Mouse (Mus musculus): ENCODE measurements at regions not wholly inside any gene's neighbourhood (a gene's known extent, or its start where the extent isn't known, plus 50 kb on each side); places are given as distances from the start of the nearest gene placed in this dataset.

- WGBS (ENCODE audit: insufficient replicate concordance): 64% methylated on average over 3 of the region's 3 CpGs
- H3K4me2 ChIP-seq (ENCODE audit: low read depth, low read length): peak overlapping the region; percentile 31; the same call in 1 of the 2 replicates
- no peaks in the 10 kb centered on the region for H3K9me3 ChIP-seq (ENCODE audit: low read length)
- H3K27me3 ChIP-seq (ENCODE audit: insufficient read depth, low read length): no peaks in the 10 kb centered on the region
- TF ChIP-seq CTCF (IDR thresholded peaks at IDR 0.05; ENCODE audit: low read depth) (no peak), EP300 (IDR thresholded peaks at IDR 0.05; ENCODE audit: low read depth) (no peak)
- no peaks in the 10 kb centered on the region for H3K36me3 ChIP-seq (replicated peaks; ENCODE audit: insufficient read depth, low read length)
- ATAC-seq (no peak), DNase-seq (no peak)
- H3K4me1 ChIP-seq (ENCODE audit: insufficient read depth): peaks cover 15% of the 10 kb centered on the region
- H3K4me3 ChIP-seq (ENCODE audit: low read depth, low read length): no peak overlapping the region
- no peak overlapping the region for H3K9ac ChIP-seq (replicated peaks)
- H3K27ac ChIP-seq (ENCODE audit: low read depth): no peak overlapping the region
These were observed 153.9 kb downstream of the Katnal1 start for GRCm38 (mm10) chr5:148775232-148775631.

- Histone ChIP-seq H3K9ac (replicated peaks) (no peak overlapping the region), H3K9me3 (ENCODE audit: low read length) (no peaks in the 10 kb centered on the region), H3K4me1 (ENCODE audit: insufficient read depth) (peaks cover 15% of the 10 kb centered on the region), H3K27me3 (ENCODE audit: insufficient read depth, low read length) (no peaks in the 10 kb centered on the region), H3K4me2 (ENCODE audit: low read depth, low read length) (peak overlapping the region; percentile 31), H3K4me3 (ENCODE audit: low read depth, low read length) (no peak overlapping the region), H3K27ac (ENCODE audit: low read depth) (no peak overlapping the region), H3K36me3 (replicated peaks; ENCODE audit: insufficient read depth, low read length) (no peaks in the 10 kb centered on the region)
- peak; percentile 81 for ATAC-seq
- DNase-seq: no peak
- TF ChIP-seq CTCF (IDR thresholded peaks at IDR 0.05; ENCODE audit: low read depth) (no peak), EP300 (IDR thresholded peaks at IDR 0.05; ENCODE audit: low read depth) (peak; percentile 90)
- WGBS (ENCODE audit: insufficient replicate concordance): 37% methylated on average over 3 of the region's 3 CpGs
These were observed 154.7 kb downstream of the Katnal1 start for GRCm38 (mm10) chr5:148774446-148774845.

- Histone ChIP-seq H3K4me1 (ENCODE audit: insufficient read depth) (peaks cover 6% of the 10 kb centered on the region), H3K4me2 (ENCODE audit: low read depth, low read length) (no peak overlapping the region), H3K36me3 (replicated peaks; ENCODE audit: insufficient read depth, low read length) (no peaks in the 10 kb centered on the region), H3K9me3 (ENCODE audit: low read length) (no peaks in the 10 kb centered on the region), H3K27ac (ENCODE audit: low read depth) (no peak overlapping the region), H3K9ac (replicated peaks) (no peak overlapping the region), H3K27me3 (ENCODE audit: insufficient read depth, low read length) (no peaks in the 10 kb centered on the region), H3K4me3 (ENCODE audit: low read depth, low read length) (no peak overlapping the region)
- DNase-seq (no peak), ATAC-seq (no peak)
- WGBS (ENCODE audit: insufficient replicate concordance): 40% methylated on average over 4 of the region's 4 CpGs
- TF ChIP-seq EP300 (IDR thresholded peaks at IDR 0.05; ENCODE audit: low read depth) (no peak), CTCF (IDR thresholded peaks at IDR 0.05; ENCODE audit: low read depth) (no peak)
These were observed 159.7 kb downstream of the Katnal1 start for GRCm38 (mm10) chr5:148769452-148769851.

GRCm38 (mm10) chr5:148768346-148768745, 160.8 kb downstream of the Katnal1 start:
- Histone ChIP-seq H3K27ac (ENCODE audit: low read depth) (no peak overlapping the region), H3K4me2 (ENCODE audit: low read depth, low read length) (no peak overlapping the region), H3K36me3 (replicated peaks; ENCODE audit: insufficient read depth, low read length) (no peaks in the 10 kb centered on the region), H3K9ac (replicated peaks) (no peak overlapping the region), H3K27me3 (ENCODE audit: insufficient read depth, low read length) (no peaks in the 10 kb centered on the region), H3K4me3 (ENCODE audit: low read depth, low read length) (no peak overlapping the region), H3K9me3 (ENCODE audit: low read length) (no peaks in the 10 kb centered on the region), H3K4me1 (ENCODE audit: insufficient read depth) (no peaks in the 10 kb centered on the region; the same call in 1 of the 2 replicates)
- ATAC-seq (no peak), DNase-seq (no peak)
- WGBS (ENCODE audit: insufficient replicate concordance): 69% methylated on average over 7 of the region's 7 CpGs
- TF ChIP-seq CTCF (IDR thresholded peaks at IDR 0.05; ENCODE audit: low read depth) (no peak), EP300 (IDR thresholded peaks at IDR 0.05; ENCODE audit: low read depth) (no peak)

- H3K9ac ChIP-seq (replicated peaks): no peak overlapping the region
- TF ChIP-seq EP300 (IDR thresholded peaks at IDR 0.05; ENCODE audit: low read depth) (no peak), CTCF (IDR thresholded peaks at IDR 0.05; ENCODE audit: low read depth) (no peak)
- H3K4me3 ChIP-seq (ENCODE audit: low read depth, low read length): no peak overlapping the region
- DNase-seq (no peak), ATAC-seq (no peak)
- no peaks in the 10 kb centered on the region for H3K36me3 ChIP-seq (replicated peaks; ENCODE audit: insufficient read depth, low read length)
- H3K4me2 ChIP-seq (ENCODE audit: low read depth, low read length): no peak overlapping the region
- 74% methylated on average over 7 of the region's 7 CpGs for WGBS (ENCODE audit: insufficient replicate concordance)
- no peaks in the 10 kb centered on the region; the same call in 1 of the 2 replicates for H3K4me1 ChIP-seq (ENCODE audit: insufficient read depth)
- H3K9me3 ChIP-seq (ENCODE audit: low read length): no peaks in the 10 kb centered on the region
- no peaks in the 10 kb centered on the region for H3K27me3 ChIP-seq (ENCODE audit: insufficient read depth, low read length)
- H3K27ac ChIP-seq (ENCODE audit: low read depth): no peak overlapping the region
These were observed 163.1 kb downstream of the Katnal1 start for GRCm38 (mm10) chr5:148765993-148766392.

- Histone ChIP-seq H3K4me2 (ENCODE audit: low read depth, low read length) (no peak overlapping the region), H3K4me1 (ENCODE audit: insufficient read depth) (no peaks in the 10 kb centered on the region), H3K27me3 (ENCODE audit: insufficient read depth, low read length) (no peaks in the 10 kb centered on the region), H3K36me3 (replicated peaks; ENCODE audit: insufficient read depth, low read length) (no peaks in the 10 kb centered on the region), H3K9me3 (ENCODE audit: low read length) (no peaks in the 10 kb centered on the region), H3K27ac (ENCODE audit: low read depth) (no peak overlapping the region), H3K4me3 (ENCODE audit: low read depth, low read length) (no peak overlapping the region), H3K9ac (replicated peaks) (no peak overlapping the region)
- TF ChIP-seq CTCF (IDR thresholded peaks at IDR 0.05; ENCODE audit: low read depth) (no peak), EP300 (IDR thresholded peaks at IDR 0.05; ENCODE audit: low read depth) (no peak)
- no peak for DNase-seq
- 82% methylated on average over 9 of the region's 9 CpGs for WGBS (ENCODE audit: insufficient replicate concordance)
- no peak for ATAC-seq
These were observed 169.0 kb downstream of the Katnal1 start for GRCm38 (mm10) chr5:148760108-148760507.

- DNase-seq (no peak), ATAC-seq (no peak)
- no peak overlapping the region for H3K4me2 ChIP-seq (ENCODE audit: low read depth, low read length)
- no peaks in the 10 kb centered on the region for H3K36me3 ChIP-seq (replicated peaks; ENCODE audit: insufficient read depth, low read length)
- H3K27ac ChIP-seq (ENCODE audit: low read depth): no peak overlapping the region
- no peaks in the 10 kb centered on the region for H3K4me1 ChIP-seq (ENCODE audit: insufficient read depth)
- H3K4me3 ChIP-seq (ENCODE audit: low read depth, low read length): no peak overlapping the region
- H3K27me3 ChIP-seq (ENCODE audit: insufficient read depth, low read length): no peaks in the 10 kb centered on the region
- TF ChIP-seq EP300 (IDR thresholded peaks at IDR 0.05; ENCODE audit: low read depth): no peak
- TF ChIP-seq CTCF (IDR thresholded peaks at IDR 0.05; ENCODE audit: low read depth): no peak
- WGBS (ENCODE audit: insufficient replicate concordance): 72% methylated on average over 7 of the region's 7 CpGs
- H3K9me3 ChIP-seq (ENCODE audit: low read length): no peaks in the 10 kb centered on the region
- H3K9ac ChIP-seq (replicated peaks): no peak overlapping the region
These were observed 170.3 kb downstream of the Katnal1 start for GRCm38 (mm10) chr5:148758786-148759185.
